Mouse (Mus musculus): ENCODE data around the gene Hyal2. TPM values are rescaled to one million over a fixed set of nuclear protein-coding genes. Genes with fewer than 3 reads are reported as not detected.

The Hyal2 gene
- polyA plus RNA-seq, 1 experiment from 2014 or later: 88.8 TPM

GRCm38 (mm10) chr9:107590058-107590772 lies 22.5 kb downstream of the Hyal2 start:
- Histone ChIP-seq H3K27ac (no peak overlapping the region), H3K4me3 (replicated peaks; ENCODE audit: low read depth, low read length) (no peak overlapping the region), H3K4me2 (ENCODE audit: low read length) (no peak overlapping the region), H3K36me3 (ENCODE audit: insufficient read depth, low read length) (peaks cover 34% of the 10 kb centered on the region), H3K4me1 (replicated peaks; ENCODE audit: insufficient read depth, low read length) (peaks cover 12% of the 10 kb centered on the region), H3K9ac (ENCODE audit: low read depth, low read length) (no peak overlapping the region), H3K9me3 (replicated peaks; ENCODE audit: low read length) (no peaks in the 10 kb centered on the region), H3K27me3 (ENCODE audit: insufficient read depth, low read length) (no peaks in the 10 kb centered on the region)
- DNase-seq (ENCODE audit: low spot score) (no peak), ATAC-seq (replicated peaks; ENCODE audit: low FRiP score, low read depth) (no peak)
- TF ChIP-seq CTCF (IDR thresholded peaks at IDR 0.05; ENCODE audit: low read depth): no peak
- WGBS: 83% methylated on average over 25 of the region's 25 CpGs

DNA sequence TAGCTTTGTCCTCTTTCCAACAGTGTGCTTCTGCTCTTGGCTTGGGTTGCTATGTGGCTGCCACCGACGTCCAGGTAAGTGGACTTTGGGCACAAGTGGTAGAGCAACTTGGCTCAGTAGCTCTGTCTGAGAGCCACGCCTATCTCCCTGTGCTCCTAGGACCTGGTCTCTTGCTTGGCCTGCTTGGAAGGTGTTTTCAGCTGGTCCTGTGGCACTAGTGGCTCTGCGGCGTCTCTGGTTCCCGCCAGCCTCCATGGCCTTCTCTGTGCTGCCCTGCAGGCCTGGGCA lies 23.0 kb downstream of the Hyal2 start:
- ATAC-seq (replicated peaks; ENCODE audit: low FRiP score, low read depth): no peak
- Histone ChIP-seq H3K4me2 (ENCODE audit: low read length) (no peak overlapping the region), H3K4me1 (replicated peaks; ENCODE audit: insufficient read depth, low read length) (peaks cover 12% of the 10 kb centered on the region), H3K9ac (ENCODE audit: low read depth, low read length) (no peak overlapping the region), H3K27me3 (ENCODE audit: insufficient read depth, low read length) (no peaks in the 10 kb centered on the region), H3K27ac (no peak overlapping the region), H3K9me3 (replicated peaks; ENCODE audit: low read length) (no peaks in the 10 kb centered on the region), H3K4me3 (replicated peaks; ENCODE audit: low read depth, low read length) (no peak overlapping the region), H3K36me3 (ENCODE audit: insufficient read depth, low read length) (peaks cover 34% of the 10 kb centered on the region)
- 84% methylated on average over 6 of the region's 6 CpGs for WGBS
- no peak for DNase-seq (ENCODE audit: low spot score)
- TF ChIP-seq CTCF (IDR thresholded peaks at IDR 0.05; ENCODE audit: low read depth): no peak

DNA sequence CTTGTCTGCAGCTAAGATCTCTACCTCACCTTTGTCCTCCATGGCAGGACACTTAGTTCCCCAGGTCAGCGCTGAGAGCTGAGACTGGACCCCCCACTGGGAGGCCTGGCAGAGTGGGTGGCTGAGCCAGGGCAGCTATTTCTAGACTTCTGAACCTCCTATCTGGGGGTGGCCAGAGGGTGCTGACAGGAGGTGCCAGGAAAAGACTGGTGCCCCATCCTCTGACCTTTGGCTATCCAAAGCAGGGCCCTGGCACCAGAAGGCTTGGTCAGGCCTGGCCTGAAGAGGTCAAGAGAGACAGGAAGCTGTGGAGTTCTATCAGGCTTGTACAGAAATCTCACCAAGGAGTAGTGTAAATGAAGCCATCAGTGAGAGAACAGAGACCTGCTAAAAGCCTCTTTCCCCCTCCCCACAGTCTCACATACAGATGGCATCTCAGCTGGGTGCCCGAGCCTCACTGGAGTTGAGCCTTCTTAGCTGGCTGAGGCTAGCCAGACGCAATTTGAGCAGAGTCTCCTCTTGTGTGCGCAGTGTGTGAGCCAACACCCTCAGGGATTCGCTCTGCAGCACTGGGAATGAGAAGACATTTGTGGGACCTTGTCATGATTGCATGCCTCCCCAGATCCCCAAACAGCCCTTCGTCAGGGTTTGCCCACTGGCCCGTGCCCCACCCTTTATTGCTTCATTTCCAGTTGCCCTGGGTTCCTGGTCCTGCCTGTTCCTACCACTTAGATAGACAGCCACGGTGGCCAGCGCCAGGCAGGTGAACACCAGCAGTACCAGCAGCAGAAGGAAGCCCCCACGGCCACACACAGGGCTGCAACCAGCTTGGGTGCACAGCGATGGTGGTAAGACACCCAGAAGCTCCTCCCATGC lies 25.6 kb downstream of the Hyal2 start:
- Histone ChIP-seq H3K27ac (no peak overlapping the region), H3K36me3 (ENCODE audit: insufficient read depth, low read length) (peaks cover 34% of the 10 kb centered on the region), H3K4me2 (ENCODE audit: low read length) (no peak overlapping the region), H3K9ac (ENCODE audit: low read depth, low read length) (no peak overlapping the region), H3K4me3 (replicated peaks; ENCODE audit: low read depth, low read length) (no peak overlapping the region), H3K27me3 (ENCODE audit: insufficient read depth, low read length) (no peaks in the 10 kb centered on the region), H3K4me1 (replicated peaks; ENCODE audit: insufficient read depth, low read length) (peaks cover 7% of the 10 kb centered on the region), H3K9me3 (replicated peaks; ENCODE audit: low read length) (no peaks in the 10 kb centered on the region)
- ATAC-seq (replicated peaks; ENCODE audit: low FRiP score, low read depth) (no peak), DNase-seq (ENCODE audit: low spot score) (no peak)
- no peak for TF ChIP-seq CTCF (IDR thresholded peaks at IDR 0.05; ENCODE audit: low read depth)
- whole genome bisulfite sequencing: 82% methylated on average over 11 of the region's 11 CpGs

DNA sequence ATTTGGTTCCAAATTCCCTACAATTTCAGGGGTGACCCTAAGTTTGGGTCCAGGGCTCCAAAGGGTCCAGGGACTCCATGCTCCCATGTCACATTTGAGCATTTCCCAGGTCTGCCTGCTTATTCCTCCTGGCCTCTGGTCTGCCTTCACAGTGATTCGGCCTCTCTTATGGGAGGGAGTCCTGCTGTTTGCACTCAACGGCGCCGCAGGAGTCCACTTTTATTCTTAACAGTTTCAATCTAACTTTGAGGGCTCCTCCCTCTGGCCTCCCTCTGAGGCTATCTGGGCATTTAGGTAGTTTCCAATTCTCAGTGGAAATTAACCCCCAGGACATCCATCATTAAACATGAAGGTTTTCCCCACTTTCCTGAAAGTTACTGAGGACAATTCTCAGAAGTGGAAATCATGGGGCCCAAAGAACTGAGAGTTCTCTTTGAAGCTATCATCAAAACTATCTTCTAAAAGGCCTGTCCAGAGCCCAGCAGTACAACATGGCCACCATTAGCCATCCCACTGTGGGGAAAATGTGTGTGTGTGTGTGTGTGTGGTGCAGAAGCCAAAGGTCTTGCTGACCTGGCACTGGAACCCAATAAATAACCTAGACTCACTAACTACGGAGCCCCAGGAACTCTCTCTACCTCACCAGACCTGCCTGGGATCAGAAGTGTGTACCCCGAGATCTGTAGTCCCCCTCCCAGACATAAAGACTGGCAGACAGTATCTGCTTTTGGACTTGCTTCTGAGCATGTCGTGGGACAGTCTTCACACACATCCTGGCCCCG lies 26.7 kb downstream of the Hyal2 start:
- no peak for ATAC-seq (replicated peaks; ENCODE audit: low FRiP score, low read depth)
- H3K4me3 ChIP-seq (replicated peaks; ENCODE audit: low read depth, low read length): no peak overlapping the region
- WGBS: 72% methylated on average over 8 of the region's 8 CpGs
- TF ChIP-seq CTCF (IDR thresholded peaks at IDR 0.05; ENCODE audit: low read depth): no peak
- no peak overlapping the region for H3K4me2 ChIP-seq (ENCODE audit: low read length)
- H3K9ac ChIP-seq (ENCODE audit: low read depth, low read length): no peak overlapping the region
- no peaks in the 10 kb centered on the region for H3K4me1 ChIP-seq (replicated peaks; ENCODE audit: insufficient read depth, low read length)
- H3K9me3 ChIP-seq (replicated peaks; ENCODE audit: low read length): no peaks in the 10 kb centered on the region
- no peaks in the 10 kb centered on the region for H3K27me3 ChIP-seq (ENCODE audit: insufficient read depth, low read length)
- DNase-seq (ENCODE audit: low spot score): no peak
- H3K36me3 ChIP-seq (ENCODE audit: insufficient read depth, low read length): peaks cover 34% of the 10 kb centered on the region
- no peak overlapping the region for H3K27ac ChIP-seq

DNA sequence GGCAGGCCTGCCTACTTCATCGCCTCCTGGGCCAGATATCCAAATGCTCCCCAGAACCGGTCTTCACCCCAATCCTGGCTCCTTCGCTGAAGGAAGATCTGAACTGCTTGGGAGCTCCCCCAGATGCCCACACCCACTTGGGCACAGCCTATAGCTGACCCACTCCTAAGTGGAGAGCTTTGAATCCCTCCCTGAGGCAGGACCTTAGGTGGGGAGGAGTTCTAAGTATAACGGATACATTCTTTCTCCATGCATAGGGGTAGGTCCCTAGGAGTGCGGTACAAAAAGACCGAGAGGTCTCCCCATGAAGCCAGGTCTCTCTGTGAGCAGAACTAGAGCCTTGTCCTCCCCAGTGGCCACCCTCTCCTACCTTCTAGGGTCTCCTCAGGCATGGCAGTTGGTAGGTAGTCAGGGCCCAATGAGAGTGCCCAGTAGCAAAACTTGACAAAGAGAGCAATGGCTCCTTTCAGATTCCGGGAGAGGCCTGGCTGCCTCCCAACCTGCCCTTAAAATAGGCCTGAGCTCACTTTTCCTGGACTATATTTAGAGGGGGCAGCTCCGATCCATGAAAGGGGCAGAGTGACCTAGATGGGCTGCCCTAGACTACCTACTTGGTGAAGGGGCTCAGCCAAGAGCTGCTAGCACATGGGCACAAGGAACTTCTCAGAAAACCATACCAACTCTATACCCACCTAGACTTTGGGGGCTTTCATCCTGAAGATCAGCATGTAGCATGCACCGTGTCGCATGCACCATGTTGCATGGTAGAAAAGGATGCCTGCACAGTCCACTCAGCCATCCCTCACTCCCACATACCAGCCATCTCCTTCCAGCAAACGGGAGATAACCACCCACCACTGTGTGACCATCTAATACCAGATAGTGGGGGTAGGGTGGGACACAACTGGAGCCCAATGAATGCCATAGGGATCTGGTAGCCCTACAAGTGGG lies 29.1 kb downstream of the Hyal2 start:
- no peak for ATAC-seq (replicated peaks; ENCODE audit: low FRiP score, low read depth)
- no peak overlapping the region for H3K9ac ChIP-seq (ENCODE audit: low read depth, low read length)
- DNase-seq (ENCODE audit: low spot score): no peak
- peaks cover 24% of the 10 kb centered on the region for H3K36me3 ChIP-seq (ENCODE audit: insufficient read depth, low read length)
- no peak overlapping the region for H3K4me3 ChIP-seq (replicated peaks; ENCODE audit: low read depth, low read length)
- H3K27me3 ChIP-seq (ENCODE audit: insufficient read depth, low read length): no peaks in the 10 kb centered on the region
- no peak overlapping the region for H3K27ac ChIP-seq
- H3K4me2 ChIP-seq (ENCODE audit: low read length): no peak overlapping the region
- H3K9me3 ChIP-seq (replicated peaks; ENCODE audit: low read length): no peaks in the 10 kb centered on the region
- WGBS: 86% methylated on average over 11 of the region's 11 CpGs
- H3K4me1 ChIP-seq (replicated peaks; ENCODE audit: insufficient read depth, low read length): no peaks in the 10 kb centered on the region
- no peak for TF ChIP-seq CTCF (IDR thresholded peaks at IDR 0.05; ENCODE audit: low read depth)
